Mouse (Mus musculus): ENCODE results near the gene Rem2. TPM values are rescaled to one million over a fixed set of nuclear protein-coding genes. Genes with fewer than 3 reads are reported as not detected.

Gene Rem2
- total RNA-seq, 2 experiments from 2014 or later, result 7.0 to 7.7 TPM

DNA sequence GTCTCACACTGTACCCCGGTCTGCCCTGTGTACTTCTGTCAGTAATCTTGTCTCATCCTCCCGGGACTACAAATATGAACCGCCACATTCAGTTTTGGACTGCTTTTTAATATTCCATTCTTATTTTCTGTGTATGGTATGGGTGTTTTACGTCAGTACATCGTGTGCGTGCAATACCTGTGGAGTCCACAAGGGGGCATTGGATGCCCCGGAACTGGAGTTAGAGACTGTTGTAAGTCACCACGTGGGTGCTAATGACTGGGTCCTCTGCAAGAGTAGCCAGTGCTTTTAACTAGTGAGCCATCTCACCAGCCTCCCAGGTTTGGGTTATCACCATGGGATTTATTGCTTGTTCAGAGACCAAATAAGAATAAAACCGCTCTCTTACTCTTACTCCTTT, 6.6 kb downstream of the Rem2 start:
- intact Hi-C loops (cut with DNase I), result no loop called here
- no peak for DNase-seq (ENCODE audit: low spot score in 2 of 2)

DNA sequence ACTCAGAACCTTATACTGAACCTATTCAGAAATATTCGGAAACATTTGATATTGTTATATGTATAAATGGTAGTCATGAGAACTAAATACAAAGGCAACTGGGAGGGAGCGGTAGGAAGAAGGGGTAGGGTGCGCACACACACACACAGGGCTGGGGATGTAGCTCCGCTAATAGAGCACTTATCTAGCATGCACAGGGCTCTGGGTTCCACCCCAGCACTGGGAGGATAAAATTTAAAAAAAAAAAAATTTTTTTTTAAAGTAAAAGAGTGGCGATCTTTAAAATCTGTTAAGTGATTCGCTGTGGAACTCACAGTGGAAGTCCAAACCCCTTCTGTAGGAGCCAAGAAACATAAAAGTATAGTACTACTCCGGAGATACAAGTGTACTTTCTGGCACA, 10.0 kb downstream of the Rem2 start:
- intact Hi-C loops (cut with DNase I), result no loop called here
- DNase-seq (ENCODE audit: low spot score in 2 of 2), result no peak

- intact Hi-C loops (cut with DNase I), result no loop called here
- DNase-seq (ENCODE audit: low spot score in 2 of 2), result no peak
These were observed 11.8 kb downstream of the Rem2 start for GRCm38 (mm10) chr14:54487732-54488131.

- intact Hi-C loops (cut with DNase I), result no loop called here
- DNase-seq (ENCODE audit: low spot score in 2 of 2), result no peak
These were observed 12.4 kb downstream of the Rem2 start for GRCm38 (mm10) chr14:54488350-54488749.

GRCm38 (mm10) chr14:54492345-54493131, 16.6 kb downstream of the Rem2 start:
- intact Hi-C loops (cut with DNase I), result loop anchor here (5.0 to 10.0 kb wide), 2 partner anchors 65 to 428 kb away; partner anchors contain the start of gene Mrpl52

GRCm38 (mm10) chr14:54493236-54493635, 17.3 kb downstream of the Rem2 start:
- no peak for DNase-seq (ENCODE audit: low spot score in 2 of 2)
- intact Hi-C loops (cut with DNase I), result loop anchor here (5.0 to 10.0 kb wide), 2 partner anchors 66 to 428 kb away; partner anchors contain the start of gene Mrpl52

More at GRCm38 (mm10) chr14:54492345-54493131, 16.6 kb downstream of the Rem2 start:
- DNase-seq (ENCODE audit: low spot score in 2 of 2), result peak; percentile 45 to 49

GRCm38 (mm10) chr14:54494234-54494633, 18.3 kb downstream of the Rem2 start:
- intact Hi-C loops (cut with DNase I), result loop anchor here (5.0 to 10.0 kb wide), 2 partner anchors 67 to 429 kb away; partner anchors contain the start of gene Mrpl52
- peak; percentile 42 for DNase-seq (ENCODE audit: low spot score in 2 of 2)

GRCm38 (mm10) chr14:54496706-54497105, 20.8 kb downstream of the Rem2 start:
- no peak for DNase-seq (ENCODE audit: low spot score in 2 of 2)
- intact Hi-C loops (cut with DNase I), result loop anchor here (2.0 to 10.0 kb wide), 2 partner anchors 268 to 432 kb away; no protein-coding TSS in a partner anchor

DNA sequence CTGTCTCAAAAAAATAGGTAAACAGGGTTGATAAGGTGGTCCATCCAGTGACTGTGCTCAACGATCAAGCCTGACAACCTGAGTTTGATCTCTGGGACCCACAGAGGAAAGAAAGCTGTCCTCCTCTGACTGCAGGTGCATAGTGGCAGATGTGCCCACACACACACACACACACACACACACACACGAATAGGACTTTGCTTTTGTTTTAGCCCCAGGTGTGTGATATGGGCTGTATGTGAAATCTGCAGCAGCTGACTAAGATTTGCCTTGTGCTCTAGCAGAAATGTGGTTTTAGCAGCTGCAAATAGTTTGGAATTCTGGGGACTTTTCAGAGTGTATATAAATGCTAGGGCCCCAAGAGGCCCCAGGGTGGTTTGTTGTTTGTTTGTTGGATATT, 23.4 kb downstream of the Rem2 start:
- no peak for DNase-seq (ENCODE audit: low spot score in 2 of 2)
- intact Hi-C loops (cut with DNase I), result loop anchor here (10.0 kb wide), 1 partner anchor 435 kb away; no protein-coding TSS in a partner anchor

DNA sequence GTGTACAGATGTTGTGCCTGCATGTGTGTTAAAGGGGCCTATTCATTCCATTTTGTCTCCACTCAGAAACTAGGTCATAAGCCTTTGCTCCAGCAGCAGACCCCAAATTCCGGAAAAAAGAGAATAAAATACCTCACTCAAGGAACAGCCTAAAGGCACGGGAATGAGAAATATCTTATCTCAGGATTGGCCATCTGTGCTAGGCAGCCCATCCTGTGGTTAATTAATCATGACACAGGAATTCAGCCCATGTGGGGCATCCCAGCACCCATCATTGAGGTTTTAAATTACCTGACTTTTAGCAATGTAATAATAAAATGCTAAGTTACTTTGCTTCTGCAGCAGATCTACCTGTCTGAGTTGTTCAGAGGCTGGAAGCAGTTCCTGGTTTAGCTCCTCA, 25.5 kb downstream of the Rem2 start:
- intact Hi-C loops (cut with DNase I), result no loop called here
- no peak for DNase-seq (ENCODE audit: low spot score in 2 of 2)

DNA sequence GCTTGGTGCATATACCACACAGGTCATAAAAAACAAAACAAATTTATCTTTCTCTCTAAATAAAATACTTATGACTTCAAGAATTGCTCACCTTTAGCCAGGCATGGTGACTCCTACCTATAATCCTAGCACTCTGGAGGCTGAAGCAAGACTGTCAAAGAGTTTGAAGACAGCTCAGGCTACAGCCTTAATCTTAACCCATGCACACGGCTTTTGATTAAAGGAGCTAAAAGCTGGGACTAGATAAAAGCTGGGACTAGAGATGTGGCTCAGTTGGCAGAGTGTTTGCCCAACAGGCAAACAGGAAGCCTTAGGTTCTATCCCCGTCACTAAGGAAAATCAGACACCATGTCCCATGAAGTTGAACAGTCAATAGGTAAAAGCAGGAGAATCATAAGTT, 27.2 kb downstream of the Rem2 start:
- intact Hi-C loops (cut with DNase I), result no loop called here
- no peak for DNase-seq (ENCODE audit: low spot score in 2 of 2)

GRCm38 (mm10) chr14:54509774-54510173, 33.9 kb downstream of the Rem2 start:
- intact Hi-C loops (cut with DNase I), result loop anchor here (10.0 kb wide), 1 partner anchor 45 kb away; the partner anchor contains the start of gene Lrp10
- no peak for DNase-seq (ENCODE audit: low spot score in 2 of 2)

GRCm38 (mm10) chr14:54516710-54517310, 40.9 kb downstream of the Rem2 start:
- no peak for DNase-seq (ENCODE audit: low spot score in 2 of 2)
- intact Hi-C loops (cut with DNase I), result loop anchor here (10.0 kb wide), 1 partner anchor 52 kb away; the partner anchor contains the start of gene Lrp10

- intact Hi-C loops (cut with DNase I), result no loop called here
These were observed 47.7 kb downstream of the Rem2 start for GRCm38 (mm10) chr14:54523600-54523999.

GRCm38 (mm10) chr14:54527227-54528006, 51.5 kb downstream of the Rem2 start:
- intact Hi-C loops (cut with DNase I), result loop anchor here (5.0 kb wide), 1 partner anchor 115 kb away; the partner anchor contains the start of genes Cdh24 and Gm17606
- peak; percentile 10 to 22 for DNase-seq (ENCODE audit: low spot score in 2 of 2)

More at GRCm38 (mm10) chr14:54523600-54523999, 47.7 kb downstream of the Rem2 start:
- no peak for DNase-seq (ENCODE audit: low spot score in 2 of 2)

DNA sequence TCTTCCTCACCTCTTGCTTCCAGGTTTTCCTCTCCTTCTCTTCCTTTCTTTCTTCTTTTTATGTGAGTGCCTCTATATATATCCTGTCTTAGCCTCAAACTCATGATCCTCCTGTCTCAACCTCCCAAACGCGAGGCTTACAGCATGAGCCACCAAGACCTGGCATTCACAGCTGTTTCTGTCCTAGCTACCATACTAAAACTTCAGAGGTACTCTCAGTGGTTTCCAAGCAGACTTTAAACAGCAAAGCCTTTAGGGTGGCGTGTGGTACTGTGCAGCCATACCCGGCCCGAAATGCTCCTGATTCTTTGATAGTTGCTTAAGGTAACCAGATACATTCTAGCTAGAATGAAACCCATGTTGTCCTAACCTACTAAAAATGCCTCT, 52.1 kb downstream of the Rem2 start:
- DNase-seq (ENCODE audit: low spot score in 2 of 2), result no peak
- intact Hi-C loops (cut with DNase I), result loop anchor here (5.0 kb wide), 1 partner anchor 114 kb away; the partner anchor contains the start of genes Cdh24 and Gm17606

DNA sequence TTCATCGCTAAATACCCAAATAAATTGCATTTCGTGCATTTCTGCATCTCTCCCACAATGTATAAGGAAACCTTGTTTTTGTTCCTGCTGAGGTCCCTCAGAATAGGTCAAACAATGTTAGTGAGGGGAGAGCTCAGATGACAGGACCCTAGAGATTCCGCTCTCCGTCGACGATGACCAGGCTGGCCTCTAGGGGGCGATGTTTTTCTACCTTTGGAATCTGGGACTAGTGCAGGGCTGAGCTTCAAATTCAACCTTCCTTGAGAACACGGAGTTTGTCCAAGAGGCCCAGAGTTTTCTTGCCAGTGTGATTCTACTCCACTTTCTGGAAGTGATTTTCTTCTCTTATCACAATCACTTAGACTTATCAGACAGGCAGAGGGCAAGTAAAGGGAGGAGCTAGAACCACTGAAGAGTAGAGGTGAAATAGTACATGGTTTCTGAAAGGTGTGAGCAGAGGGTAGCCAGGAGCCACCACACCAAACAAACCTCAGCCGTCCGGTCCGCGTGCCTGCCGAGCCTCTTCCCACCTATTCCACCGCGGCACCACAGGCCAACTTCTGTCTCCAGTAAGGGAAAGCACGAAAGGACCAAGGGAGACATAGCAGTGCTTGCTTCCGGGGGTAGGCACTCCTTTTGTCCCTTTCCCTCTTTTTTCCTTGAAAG, 52.7 kb downstream of the Rem2 start:
- intact Hi-C loops (cut with DNase I), result loop anchor here (5.0 kb wide), 1 partner anchor 114 kb away; the partner anchor contains the start of genes Cdh24 and Gm17606

More for the DNA sequence above, 52.7 kb downstream of the Rem2 start:
- peak; percentile 74 to 81 for DNase-seq (ENCODE audit: low spot score in 2 of 2)
